Mouse (Mus musculus) myocyte (in vitro differentiated cells): Measurements from ENCODE around the gene Polr1d. TPM values are rescaled to one million over a fixed set of nuclear protein-coding genes. Genes with fewer than 3 reads are reported as not detected.

Experiments
- H3K27me3 ChIP-seq: one replicate; pipeline ENCODE4 v1.6.1; 2011; ENCODE audit not compliant: control insufficient read depth, insufficient read depth, insufficient read length
- H3K36me3 ChIP-seq: one replicate; pipeline ENCODE4 v1.6.1; 2011; ENCODE audit not compliant: control insufficient read depth, insufficient read depth
- H3K4me2 ChIP-seq: one replicate; pipeline ENCODE4 v1.6.1; 2011; ENCODE audit warnings: low read depth, control low read depth
- H3K4me3 ChIP-seq: one replicate; pipeline ENCODE4 v1.5.1; 2011; ENCODE audit warnings: mild to moderate bottlenecking, control low read depth, moderate library complexity
- H3K79me2 ChIP-seq: one replicate; pipeline ENCODE4 v1.6.1; 2011; ENCODE audit not compliant: control insufficient read depth, insufficient read depth
- H3ac ChIP-seq: one replicate; pipeline ENCODE4 v1.6.1; 2011; ENCODE audit not compliant: control insufficient read depth, insufficient read length
- CEBPB ChIP-seq: IDR thresholded peaks from 2 replicates; pipeline ENCODE4 v1.6.1; 2011; ENCODE audit warnings: mild to moderate bottlenecking, moderate library complexity; ENCODE audit not compliant: poor library complexity, insufficient read depth, severe bottlenecking
- E2F4 ChIP-seq: IDR thresholded peaks from one replicate; pipeline ENCODE4 v1.6.1; 2011; ENCODE audit warnings: mild to moderate bottlenecking, control low read depth, moderate library complexity; ENCODE audit not compliant: insufficient read depth
- MAX ChIP-seq: IDR thresholded peaks from one replicate; pipeline ENCODE4 v1.6.1; 2011; ENCODE audit warnings: low read depth, mild to moderate bottlenecking, control low read depth
- MYOD1 ChIP-seq, 3 experiments: IDR thresholded peaks; one replicate each; pipeline ENCODE4 v1.6.1; 2011; ENCODE audit warnings: control low read depth in 2 of 3, low read depth in 2 of 3, mild to moderate bottlenecking in 2 of 3, moderate library complexity in 1 of 3; ENCODE audit not compliant: insufficient read length in 2 of 3, control insufficient read depth in 1 of 3
- MYOG ChIP-seq, 3 experiments: IDR thresholded peaks; one replicate each; pipeline ENCODE4 v1.6.1; 2011; ENCODE audit warnings: control low read depth in 2 of 3, low read depth in 2 of 3, mild to moderate bottlenecking in 2 of 3; ENCODE audit not compliant: insufficient read length in 2 of 3, control insufficient read depth in 1 of 3, insufficient read depth in 1 of 3
- POLR2A ChIP-seq: IDR thresholded peaks from one replicate; pipeline ENCODE4 v1.6.1; 2011; ENCODE audit warnings: low read depth, mild to moderate bottlenecking, control low read depth, moderate library complexity; ENCODE audit not compliant: insufficient read length
- POLR2AphosphoS2 ChIP-seq: IDR thresholded peaks from one replicate; pipeline ENCODE4 v1.6.1; 2011; ENCODE audit warnings: low read depth, control low read depth; ENCODE audit not compliant: insufficient read length
- REST ChIP-seq: IDR thresholded peaks from one replicate; pipeline ENCODE4 v1.6.1; 2011; ENCODE audit warnings: mild to moderate bottlenecking, control low read depth, moderate library complexity; ENCODE audit not compliant: insufficient read depth, insufficient read length
- SRF ChIP-seq: IDR thresholded peaks from one replicate; pipeline ENCODE4 v1.6.1; 2011; ENCODE audit warnings: low read depth; ENCODE audit not compliant: control insufficient read depth, insufficient read length
- TCF12 ChIP-seq: IDR thresholded peaks from one replicate; pipeline ENCODE4 v1.6.1; 2011; ENCODE audit warnings: mild to moderate bottlenecking, control low read depth; ENCODE audit not compliant: poor library complexity, insufficient read depth, severe bottlenecking
- TCF3 ChIP-seq: IDR thresholded peaks from one replicate; pipeline ENCODE4 v1.6.1; 2011; ENCODE audit warnings: low read depth, control low read depth; ENCODE audit not compliant: insufficient read length
- USF1 ChIP-seq: IDR thresholded peaks from one replicate; pipeline ENCODE4 v1.6.1; 2011; ENCODE audit warnings: low read depth, mild to moderate bottlenecking, control low read depth, moderate library complexity
- polyA plus RNA-seq: library from polyadenylated mRNA; unstranded; fragments of >200 nt; fragmentation: generic; extraction: Trizol; gene quantifications from one replicate; pipeline ENCODE4 v1.2.1, GENCODE M21; 2012; ENCODE audit warnings: missing spikeins

Gene Polr1d
- polyA plus RNA-seq, 1 experiment, result 92.4 TPM

GRCm38 (mm10) chr5:147041965-147042937 lies 34.6 kb upstream of the Polr1d start:
- no peak for TF ChIP-seq POLR2A
- no peak for TF ChIP-seq CEBPB
- no peak for TF ChIP-seq POLR2AphosphoS2
- no peak for TF ChIP-seq USF1
- no peak for TF ChIP-seq E2F4
- no peak for TF ChIP-seq MAX
- TF ChIP-seq TCF3, result no peak
- TF ChIP-seq SRF, result no peak
- no peak for TF ChIP-seq MYOD1 (IDR thresholded peaks at IDR 0.05; ENCODE audit: control insufficient read depth in 1 of 3, insufficient read length in 2 of 3, low read depth in 2 of 3)
- no peak for TF ChIP-seq MYOG (IDR thresholded peaks at IDR 0.05; ENCODE audit: control insufficient read depth in 1 of 3, insufficient read depth in 1 of 3, insufficient read length in 2 of 3, low read depth in 2 of 3)
- no peak for TF ChIP-seq REST
- TF ChIP-seq TCF12, result no peak
- Histone ChIP-seq H3K79me2 (no peaks in the 10 kb centered on the region), H3K4me3 (no peak overlapping the region), H3ac (no peak overlapping the region), H3K36me3 (no peaks in the 10 kb centered on the region), H3K27me3 (no peaks in the 10 kb centered on the region), H3K4me2 (no peak overlapping the region)

GRCm38 (mm10) chr5:147043240-147043844 lies 33.5 kb upstream of the Polr1d start:
- H3K4me3 ChIP-seq, result no peak overlapping the region
- no peaks in the 10 kb centered on the region for H3K27me3 ChIP-seq
- H3K36me3 ChIP-seq, result no peaks in the 10 kb centered on the region
- no peak overlapping the region for H3ac ChIP-seq
- H3K79me2 ChIP-seq, result no peaks in the 10 kb centered on the region
- TF ChIP-seq TCF3, result no peak
- no peak for TF ChIP-seq POLR2AphosphoS2
- no peak for TF ChIP-seq CEBPB
- TF ChIP-seq MAX, result no peak
- TF ChIP-seq USF1, result no peak
- TF ChIP-seq REST, result no peak
- no peak for TF ChIP-seq MYOG (IDR thresholded peaks at IDR 0.05; ENCODE audit: control insufficient read depth in 1 of 3, insufficient read depth in 1 of 3, insufficient read length in 2 of 3, low read depth in 2 of 3)
- no peak for TF ChIP-seq SRF
- TF ChIP-seq MYOD1 (IDR thresholded peaks at IDR 0.05; ENCODE audit: control insufficient read depth in 1 of 3, insufficient read length in 2 of 3, low read depth in 2 of 3), result no peak
- TF ChIP-seq E2F4, result no peak
- no peak for TF ChIP-seq POLR2A
- TF ChIP-seq TCF12, result no peak
- no peak overlapping the region for H3K4me2 ChIP-seq

- Histone ChIP-seq H3ac (no peak overlapping the region), H3K27me3 (no peaks in the 10 kb centered on the region), H3K4me3 (no peak overlapping the region), H3K36me3 (no peaks in the 10 kb centered on the region), H3K4me2 (no peak overlapping the region), H3K79me2 (no peaks in the 10 kb centered on the region)
- TF ChIP-seq E2F4 (no peak), TCF3 (no peak), REST (no peak), POLR2A (no peak), MYOG (IDR thresholded peaks at IDR 0.05; ENCODE audit: control insufficient read depth in 1 of 3, insufficient read depth in 1 of 3, insufficient read length in 2 of 3, low read depth in 2 of 3) (no peak), CEBPB (no peak), MAX (no peak), SRF (no peak), POLR2AphosphoS2 (no peak), TCF12 (no peak), USF1 (no peak), MYOD1 (IDR thresholded peaks at IDR 0.05; ENCODE audit: control insufficient read depth in 1 of 3, insufficient read length in 2 of 3, low read depth in 2 of 3) (no peak)
Observed at GRCm38 (mm10) chr5:147045311-147045710, 31.5 kb upstream of the Polr1d start.

GRCm38 (mm10) chr5:147045929-147046328 lies 30.9 kb upstream of the Polr1d start:
- no peak overlapping the region for H3ac ChIP-seq
- TF ChIP-seq MYOD1 (IDR thresholded peaks at IDR 0.05; ENCODE audit: control insufficient read depth in 1 of 3, insufficient read length in 2 of 3, low read depth in 2 of 3), result no peak
- no peak for TF ChIP-seq CEBPB
- no peak for TF ChIP-seq E2F4
- TF ChIP-seq SRF, result no peak
- TF ChIP-seq USF1, result no peak
- no peak for TF ChIP-seq REST
- TF ChIP-seq TCF12, result no peak
- TF ChIP-seq MAX, result no peak
- TF ChIP-seq POLR2A, result no peak
- TF ChIP-seq MYOG (IDR thresholded peaks at IDR 0.05; ENCODE audit: control insufficient read depth in 1 of 3, insufficient read depth in 1 of 3, insufficient read length in 2 of 3, low read depth in 2 of 3), result no peak
- TF ChIP-seq TCF3, result no peak
- TF ChIP-seq POLR2AphosphoS2, result no peak

More at GRCm38 (mm10) chr5:147045929-147046328, 30.9 kb upstream of the Polr1d start:
- no peaks in the 10 kb centered on the region for H3K79me2 ChIP-seq
- H3K4me2 ChIP-seq, result no peak overlapping the region
- H3K27me3 ChIP-seq, result no peaks in the 10 kb centered on the region
- H3K36me3 ChIP-seq, result no peaks in the 10 kb centered on the region
- no peak overlapping the region for H3K4me3 ChIP-seq
